Mouse (Mus musculus): Measurements from ENCODE around the gene Cavin1. TPM values are rescaled to one million over a fixed set of nuclear protein-coding genes. Genes with fewer than 3 reads are reported as not detected.

The Cavin1 gene
- polyA plus RNA-seq (2012; rRNA removed; ENCODE audit: low replicate concordance), result 184 and 257 TPM in 2 replicates

GRCm38 (mm10) chr11:100970557-100970937 lies at the start of gene Cavin1:
Gene Cavin1, minus strand, starts transcription at chr11:100970887.

DNA sequence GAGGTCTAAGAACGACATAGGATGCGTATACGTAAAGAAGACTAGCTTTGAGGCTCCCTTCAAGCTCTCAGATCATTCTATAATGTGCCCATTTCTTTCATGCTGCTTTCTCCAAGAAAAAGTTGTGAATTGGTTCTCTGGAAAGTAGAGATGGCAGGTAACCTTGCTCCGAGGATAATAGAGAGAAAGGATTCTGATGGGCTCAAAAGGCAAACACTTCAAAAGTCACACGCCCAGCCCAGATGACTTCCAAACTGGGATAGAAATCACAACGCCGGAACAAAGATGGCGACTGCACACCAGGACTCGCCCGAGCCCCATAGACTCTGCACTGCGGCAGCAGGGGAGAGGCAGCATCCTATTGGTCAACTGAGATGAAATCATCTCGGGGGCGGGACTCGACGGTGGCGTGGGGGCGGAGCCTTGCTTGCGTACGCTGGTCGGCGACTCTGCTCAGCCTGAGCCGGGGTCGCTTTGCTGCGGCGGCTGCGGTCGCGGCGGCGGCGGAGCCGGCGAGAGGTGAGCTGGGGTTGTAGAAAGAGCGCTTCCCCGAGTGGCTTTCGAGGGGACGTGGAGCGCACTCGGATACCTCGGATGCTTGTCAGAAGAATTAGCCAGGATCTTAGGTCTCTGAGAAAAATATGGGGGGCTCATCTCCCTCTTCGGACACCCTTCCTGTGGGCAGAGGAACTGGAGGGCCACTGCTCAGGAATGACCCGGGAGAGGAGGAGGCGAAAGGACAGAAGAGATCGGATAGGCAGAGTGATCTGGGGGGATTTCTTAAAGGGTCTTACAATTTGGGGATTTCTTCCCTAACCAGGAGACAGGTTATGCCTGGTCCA lies 38.6 kb upstream of the Cavin1 start, which contains the start of gene Atp6v0a1:
Gene Atp6v0a1 (plus strand): TSS at position 407 of the 842 bp plus-strand sequence.

GRCm38 (mm10) chr11:100939512-100940151 lies 31.1 kb downstream of the Cavin1 start, which contains the start of gene Stat3:
Gene Stat3, minus strand, starts transcription at chr11:100939540.

Other genes with a start within 250 kb of the Cavin1 start
- 187 and 251 TPM in 2 replicates for gene Rab5c, start 232.7 kb downstream of the Cavin1 start, polyA plus RNA-seq (2012; rRNA removed; ENCODE audit: low replicate concordance)
- 0.72 and 1.3 TPM in 2 replicates for gene Kcnh4, start 210.9 kb downstream of the Cavin1 start, polyA plus RNA-seq (2012; rRNA removed; ENCODE audit: low replicate concordance)
- not detected in 2 replicates for gene Hcrt, start 208.0 kb downstream of the Cavin1 start, polyA plus RNA-seq (2012; rRNA removed; ENCODE audit: low replicate concordance)
- 15.5 and 16.5 TPM in 2 replicates for gene Ghdc, start 199.9 kb downstream of the Cavin1 start, polyA plus RNA-seq (2012; rRNA removed; ENCODE audit: low replicate concordance)
- 54.0 and 56.3 TPM in 2 replicates for gene Stat5b, start 120.2 kb downstream of the Cavin1 start, polyA plus RNA-seq (2012; rRNA removed; ENCODE audit: low replicate concordance)
- gene Stat5a, start 111.5 kb downstream of the Cavin1 start, polyA plus RNA-seq (2012; rRNA removed; ENCODE audit: low replicate concordance), result 82.3 and 109 TPM in 2 replicates
- gene Stat3, start 31.3 kb downstream of the Cavin1 start, polyA plus RNA-seq (2012; rRNA removed; ENCODE audit: low replicate concordance), result 117 and 148 TPM in 2 replicates
- gene Atp6v0a1, start 38.6 kb upstream of the Cavin1 start, polyA plus RNA-seq (2012; rRNA removed; ENCODE audit: low replicate concordance), result 68.6 and 77.8 TPM in 2 replicates
- gene Naglu, start 99.1 kb upstream of the Cavin1 start, polyA plus RNA-seq (2012; rRNA removed; ENCODE audit: low replicate concordance), result 43.2 and 45.4 TPM in 2 replicates
- gene Hsd17b1, start 107.5 kb upstream of the Cavin1 start, polyA plus RNA-seq (2012; rRNA removed; ENCODE audit: low replicate concordance), result 0.24 and 0.94 TPM in 2 replicates
- gene Coasy, start 111.7 kb upstream of the Cavin1 start, polyA plus RNA-seq (2012; rRNA removed; ENCODE audit: low replicate concordance), result 92.0 and 118 TPM in 2 replicates
- 50.5 and 97.1 TPM in 2 replicates for gene Mlx, start 116.4 kb upstream of the Cavin1 start, polyA plus RNA-seq (2012; rRNA removed; ENCODE audit: low replicate concordance)
- 0.43 and 0.62 TPM in 2 replicates for gene Psmc3ip, start 124.5 kb upstream of the Cavin1 start, polyA plus RNA-seq (2012; rRNA removed; ENCODE audit: low replicate concordance)
- 81.8 and 115 TPM in 2 replicates for gene Retreg3, start 149.0 kb upstream of the Cavin1 start, polyA plus RNA-seq (2012; rRNA removed; ENCODE audit: low replicate concordance)
- 8.4 and 17.4 TPM in 2 replicates for gene Tubg1, start 149.1 kb upstream of the Cavin1 start, polyA plus RNA-seq (2012; rRNA removed; ENCODE audit: low replicate concordance)
- 4.1 and 4.5 TPM in 2 replicates for gene Tubg2, start 185.0 kb upstream of the Cavin1 start, polyA plus RNA-seq (2012; rRNA removed; ENCODE audit: low replicate concordance)
- 12.3 and 13.5 TPM in 2 replicates for gene Cntnap1, start 199.6 kb upstream of the Cavin1 start, polyA plus RNA-seq (2012; rRNA removed; ENCODE audit: low replicate concordance)
- 51.3 and 92.6 TPM in 2 replicates for gene Plekhh3, start 200.5 kb upstream of the Cavin1 start, polyA plus RNA-seq (2012; rRNA removed; ENCODE audit: low replicate concordance)
- 2.9 and 6.8 TPM in 2 replicates for gene Ccr10, start 204.6 kb upstream of the Cavin1 start, polyA plus RNA-seq (2012; rRNA removed; ENCODE audit: low replicate concordance)